Mouse (Mus musculus) gastrocnemius, postnatal 36 days (tissue): ENCODE results near the gene Rnf220. TPM values are rescaled to one million over a fixed set of nuclear protein-coding genes. Genes with fewer than 3 reads are reported as not detected.

Experiments used
- DNase-seq, 2 experiments: peaks; one replicate each; pipeline ENCODE4 v3.0.0; 2022
- intact Hi-C: fragments of 180-260 bp; cut with DNase I; formaldehyde crosslinking; loops from one replicate; pipeline ENCODE4 v1.15.1; 2025
- total RNA-seq, 2 experiments: library from RNA; stranded (reverse); gene quantifications; 2 replicates each; pipeline ENCODE4 v1.2.3; 2021

Gene Rnf220
- total RNA-seq, 2 experiments from 2014 or later, result 43.5 to 46.1 TPM

GRCm38 (mm10) chr4:117447926-117448325 is 48.9 kb downstream of the Rnf220 start:
- intact Hi-C loops, result no loop called here
- DNase-seq, result no peak

GRCm38 (mm10) chr4:117445516-117446207 is 51.2 kb downstream of the Rnf220 start:
- no peak for DNase-seq

DNA sequence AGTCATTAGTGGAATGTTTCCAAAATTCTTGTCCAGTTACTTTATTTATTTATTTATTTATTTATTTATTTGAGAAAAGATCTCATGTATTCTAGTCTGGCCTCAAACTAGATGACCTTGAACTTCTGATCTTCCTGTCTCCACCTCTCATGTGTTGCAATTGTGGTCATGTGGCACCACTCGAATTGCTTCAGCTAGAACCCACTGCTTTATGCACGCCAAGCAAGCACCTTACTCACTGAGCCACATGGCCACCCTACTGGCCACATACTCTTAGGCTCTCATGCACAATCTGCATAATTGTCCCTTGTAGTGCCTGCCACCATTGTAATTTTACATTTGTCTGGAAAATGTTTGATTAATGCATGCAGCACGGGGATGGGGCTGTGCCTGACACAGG is 57.9 kb downstream of the Rnf220 start:
- intact Hi-C loops, result no loop called here
- DNase-seq, result no peak

More at GRCm38 (mm10) chr4:117445516-117446207, 51.2 kb downstream of the Rnf220 start:
- intact Hi-C loops, result no loop called here

GRCm38 (mm10) chr4:117438064-117438463 is 58.8 kb downstream of the Rnf220 start:
- intact Hi-C loops, result no loop called here
- no peak for DNase-seq

- DNase-seq, result no peak
- intact Hi-C loops, result no loop called here
Measured at GRCm38 (mm10) chr4:117436995-117437660, 59.7 kb downstream of the Rnf220 start.

DNA sequence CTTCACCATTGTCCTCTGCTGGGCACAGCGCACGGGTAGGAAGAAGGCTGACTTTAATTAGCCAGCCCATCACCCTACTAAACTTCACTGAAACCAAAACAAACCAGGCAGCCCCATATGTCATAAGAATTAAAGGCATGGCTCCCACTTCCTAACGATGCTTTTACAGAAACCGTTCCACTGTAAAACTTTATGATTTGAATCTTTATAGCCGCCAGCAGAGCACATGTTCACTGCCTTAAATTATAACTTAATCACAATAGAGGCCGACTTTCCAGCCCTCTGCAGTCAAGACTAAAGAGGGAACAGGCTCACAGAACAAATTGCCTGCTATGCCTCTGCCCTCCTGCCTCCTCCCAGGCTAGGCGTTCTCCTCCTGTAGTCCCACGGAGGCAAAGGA is 62.5 kb downstream of the Rnf220 start:
- DNase-seq, result no peak
- intact Hi-C loops, result no loop called here

GRCm38 (mm10) chr4:117429604-117430003 is 67.2 kb downstream of the Rnf220 start:
- intact Hi-C loops, result no loop called here
- DNase-seq, result no peak

DNA sequence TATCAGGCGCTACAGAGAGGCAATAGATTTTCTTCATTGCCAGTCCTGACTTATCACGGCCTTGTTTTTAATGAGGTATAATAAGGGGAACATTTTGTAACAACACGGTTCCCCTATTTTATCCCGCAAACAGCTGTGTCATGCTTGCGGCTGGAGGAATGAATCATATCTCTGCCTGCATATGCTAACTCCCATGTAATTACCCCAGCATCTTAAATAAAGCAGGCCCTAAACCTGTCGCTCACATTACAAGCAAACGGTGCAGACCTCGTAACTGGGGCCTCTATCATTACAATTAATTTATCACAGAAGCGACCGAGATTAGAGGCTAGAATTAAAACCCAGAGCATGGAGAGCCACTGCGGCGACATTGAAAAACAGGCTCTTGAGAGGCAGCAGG is 69.3 kb downstream of the Rnf220 start:
- no peak for DNase-seq
- intact Hi-C loops, result no loop called here

DNA sequence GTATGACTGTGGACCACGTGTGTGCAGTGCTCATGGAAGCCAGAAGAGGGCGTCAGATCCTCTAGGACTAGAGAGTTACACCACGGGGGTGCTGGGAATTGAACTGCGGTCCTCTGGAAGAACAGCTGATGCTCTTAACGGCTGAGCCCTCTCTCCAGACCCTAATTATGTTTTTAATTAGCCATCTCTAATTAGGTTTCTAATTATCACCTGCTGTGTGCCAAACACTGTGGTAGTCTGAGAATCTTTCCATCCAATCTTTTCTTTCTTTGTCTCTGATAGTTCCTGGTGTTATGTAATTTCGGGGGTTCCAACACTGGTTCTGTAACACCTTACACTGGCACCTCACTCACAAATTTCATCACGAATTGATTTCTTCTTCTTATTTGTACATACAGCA is 75.8 kb downstream of the Rnf220 start:
- intact Hi-C loops, result no loop called here
- no peak for DNase-seq

GRCm38 (mm10) chr4:117416827-117417226 is 80.0 kb downstream of the Rnf220 start:
- no peak for DNase-seq
- intact Hi-C loops, result no loop called here

GRCm38 (mm10) chr4:117410049-117410410 is 86.8 kb downstream of the Rnf220 start:
- no peak for DNase-seq
- intact Hi-C loops, result no loop called here

GRCm38 (mm10) chr4:117409144-117410048 is 87.5 kb downstream of the Rnf220 start:
- DNase-seq, result no peak
- intact Hi-C loops, result no loop called here

- intact Hi-C loops, result no loop called here
Measured at GRCm38 (mm10) chr4:117407945-117408344, 88.9 kb downstream of the Rnf220 start.

DNA sequence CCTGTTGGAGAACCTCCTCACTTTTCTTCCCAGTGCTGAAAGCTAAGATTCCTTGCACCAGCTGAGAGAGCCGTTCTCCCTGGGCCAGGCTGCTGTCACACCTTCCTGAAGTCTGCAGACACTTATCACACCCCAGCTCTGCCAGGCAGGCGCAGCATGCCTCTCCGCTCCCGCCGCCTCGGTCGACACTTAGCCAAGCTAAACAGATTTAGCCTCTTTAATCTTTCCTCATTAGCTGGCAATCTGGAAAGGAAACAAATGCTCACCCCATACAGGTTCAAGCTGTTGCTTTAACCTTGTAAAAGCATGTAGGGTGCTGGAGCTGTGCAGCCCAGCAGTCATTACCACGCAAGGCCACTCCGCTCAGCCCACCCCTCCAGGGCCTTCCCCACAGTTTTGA is 90.9 kb downstream of the Rnf220 start:
- DNase-seq, result no peak
- intact Hi-C loops, result no loop called here

More at GRCm38 (mm10) chr4:117407945-117408344, 88.9 kb downstream of the Rnf220 start:
- no peak for DNase-seq

DNA sequence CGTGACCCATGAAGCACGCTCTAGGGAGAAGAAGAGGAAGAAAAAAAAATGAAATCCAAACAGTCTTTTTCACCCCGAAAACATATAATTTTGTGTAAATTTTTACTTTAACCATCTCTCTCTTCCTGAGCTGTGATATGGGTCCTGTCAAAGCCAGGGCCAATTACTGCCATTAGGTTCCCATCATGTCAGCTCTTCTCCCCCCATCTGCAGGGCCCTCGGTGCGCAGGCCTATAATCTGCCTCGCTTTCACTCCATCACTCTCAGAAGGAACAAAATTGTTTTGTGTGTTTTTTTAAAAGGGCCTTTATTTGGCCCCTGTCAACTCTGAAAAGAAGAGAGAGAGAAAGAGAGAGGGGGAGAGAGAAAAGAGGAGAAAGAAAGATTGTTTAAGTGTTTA is 91.6 kb downstream of the Rnf220 start:
- no peak for DNase-seq
- intact Hi-C loops, result no loop called here

- intact Hi-C loops, result no loop called here
- no peak for DNase-seq
Measured at GRCm38 (mm10) chr4:117403411-117403810, 93.4 kb downstream of the Rnf220 start.

- intact Hi-C loops, result no loop called here
Measured at GRCm38 (mm10) chr4:117397128-117397527, 99.7 kb downstream of the Rnf220 start.

GRCm38 (mm10) chr4:117393027-117393426 is 103.8 kb downstream of the Rnf220 start:
- no peak for DNase-seq
- intact Hi-C loops, result no loop called here

More at GRCm38 (mm10) chr4:117397128-117397527, 99.7 kb downstream of the Rnf220 start:
- no peak for DNase-seq

DNA sequence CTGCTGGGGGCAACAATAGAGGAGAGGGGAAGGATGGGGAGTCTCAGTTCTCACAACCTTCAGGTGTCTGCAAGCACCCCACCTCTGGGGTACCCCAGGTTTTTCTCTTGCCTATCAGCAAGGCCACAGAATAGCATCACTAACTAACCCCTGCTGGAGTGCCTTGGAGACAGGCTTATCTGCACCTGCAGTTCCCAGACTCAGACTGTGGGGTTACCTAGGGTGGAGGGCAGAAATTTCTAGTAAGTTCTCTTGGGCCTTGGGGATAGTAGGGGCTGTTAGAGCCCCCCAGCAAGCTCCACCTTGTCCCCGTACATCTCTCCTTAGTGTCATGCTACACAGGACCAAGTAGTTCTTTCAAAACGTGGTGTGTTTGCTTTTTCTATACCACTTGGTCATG is 104.5 kb downstream of the Rnf220 start:
- DNase-seq, result no peak
- intact Hi-C loops, result no loop called here

DNA sequence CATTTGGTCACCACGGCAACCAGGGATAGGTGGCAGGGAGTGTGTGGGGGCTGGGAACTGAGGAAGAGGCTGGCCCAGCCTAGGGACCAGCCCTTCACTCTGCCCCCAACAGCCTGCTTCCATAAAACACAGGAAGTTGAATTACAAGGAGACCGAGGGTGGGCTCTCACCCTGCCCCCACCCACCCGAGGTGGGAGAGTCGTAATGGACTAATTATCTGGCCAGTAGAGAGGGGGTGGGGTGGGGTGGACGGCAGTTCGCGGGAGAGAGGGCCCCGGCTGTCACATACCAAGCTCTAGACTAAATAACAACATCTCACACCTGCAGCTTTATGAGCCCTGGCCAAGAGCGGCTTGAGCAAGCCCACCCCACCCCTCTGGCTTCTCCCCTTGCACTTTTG is 104.9 kb downstream of the Rnf220 start:
- DNase-seq, result no peak
- intact Hi-C loops, result no loop called here
